Mouse (Mus musculus) liver, adult (tissue): ENCODE data around the gene Pid1.

Experiments
- GATA4 ChIP-seq: IDR thresholded peaks from 2 replicates; pipeline ENCODE4 v1.6.1; 2014; ENCODE audit warnings: mild to moderate bottlenecking, low read length; ENCODE audit not compliant: insufficient replicate concordance

Gene Pid1

DNA sequence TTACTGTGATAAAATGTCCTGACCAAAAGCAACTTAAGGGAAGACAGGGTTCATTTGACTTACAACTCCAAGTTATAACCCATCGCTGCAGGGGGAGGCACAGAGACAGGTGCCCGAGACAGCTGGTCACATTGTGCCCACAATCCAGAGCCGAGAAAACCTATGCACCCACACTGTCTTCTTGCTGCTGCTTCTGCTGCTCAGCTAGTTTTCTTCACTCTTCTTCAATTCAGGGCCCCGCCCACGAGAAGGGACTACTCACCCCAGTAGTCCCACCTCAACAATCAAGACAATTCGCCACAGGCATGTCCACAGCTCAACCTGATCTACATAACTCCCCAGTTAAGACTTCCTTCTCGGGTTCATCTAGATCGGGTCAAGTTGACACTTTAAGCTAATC, at the start of gene Pid1:
Gene Pid1, minus strand, starts transcription at position 214 of the 400 bp plus-strand sequence.
- TF ChIP-seq GATA4, result no peak

DNA sequence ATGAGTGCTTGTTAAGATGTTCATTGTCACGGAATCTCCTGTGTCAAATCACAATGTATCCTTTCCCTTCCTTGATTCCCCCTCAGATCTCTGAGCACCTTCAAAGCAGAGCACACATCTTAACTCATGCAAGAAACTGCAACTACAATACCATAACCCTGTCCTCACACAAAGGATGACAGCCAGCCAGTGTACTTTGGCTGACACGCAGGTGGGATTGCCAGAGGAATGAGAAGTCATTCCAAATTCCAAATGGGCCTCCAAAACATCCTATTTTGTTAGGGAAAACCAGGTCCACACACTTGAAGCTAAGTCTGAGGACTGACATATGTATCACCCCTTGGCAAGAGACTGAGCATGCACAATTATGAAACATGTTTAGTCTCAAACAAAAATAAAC, 45.5 kb upstream of the Pid1 start:
- TF ChIP-seq GATA4, result no peak

GRCm38 (mm10) chr1:84408873-84409272, 44.9 kb upstream of the Pid1 start:
- no peak for TF ChIP-seq GATA4

DNA sequence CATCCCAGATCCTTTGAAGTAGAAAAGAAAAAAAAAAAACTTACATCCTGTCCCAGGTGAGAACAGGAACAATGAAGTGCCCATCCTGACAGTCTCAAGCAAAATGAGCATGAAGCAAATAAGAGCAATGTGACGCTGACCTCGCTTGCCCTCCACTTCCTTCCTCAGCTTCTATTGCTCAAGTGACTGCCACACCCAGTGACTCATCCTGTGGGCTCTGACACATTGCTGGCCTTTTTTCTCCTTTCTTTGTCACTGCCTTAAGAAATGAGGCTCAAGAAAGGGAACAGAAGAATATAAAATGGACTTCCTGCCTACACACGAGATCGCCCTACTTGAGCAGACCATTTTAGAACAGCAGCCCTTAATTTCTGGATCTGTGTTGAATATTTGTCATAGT, 42.9 kb upstream of the Pid1 start:
- TF ChIP-seq GATA4, result no peak

GRCm38 (mm10) chr1:84405551-84406290, 41.7 kb upstream of the Pid1 start:
- TF ChIP-seq GATA4, result no peak

GRCm38 (mm10) chr1:84404880-84405279, 40.9 kb upstream of the Pid1 start:
- no peak; the same call in 1 of the 2 replicates for TF ChIP-seq GATA4

DNA sequence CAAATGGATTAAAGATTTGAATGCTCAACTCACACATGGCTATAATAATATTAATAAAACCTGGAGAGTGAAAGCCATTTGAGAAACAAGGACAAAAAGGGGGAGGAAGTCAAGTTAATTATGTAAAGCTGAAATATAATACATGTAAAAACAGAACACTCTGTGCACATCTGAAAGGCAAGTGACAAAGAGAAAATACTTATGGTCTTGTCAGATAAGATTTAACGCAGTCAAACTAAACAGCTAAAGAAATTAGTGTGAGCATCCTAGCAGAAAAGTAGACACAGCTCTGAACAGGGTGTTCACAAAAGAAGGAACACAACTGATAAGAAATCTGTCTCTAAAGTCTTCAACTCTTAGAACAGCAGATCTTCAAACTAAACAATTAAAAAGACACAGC, 38.2 kb upstream of the Pid1 start:
- TF ChIP-seq GATA4, result no peak

- no peak for TF ChIP-seq GATA4
These were observed 35.7 kb upstream of the Pid1 start for GRCm38 (mm10) chr1:84399671-84400070.

DNA sequence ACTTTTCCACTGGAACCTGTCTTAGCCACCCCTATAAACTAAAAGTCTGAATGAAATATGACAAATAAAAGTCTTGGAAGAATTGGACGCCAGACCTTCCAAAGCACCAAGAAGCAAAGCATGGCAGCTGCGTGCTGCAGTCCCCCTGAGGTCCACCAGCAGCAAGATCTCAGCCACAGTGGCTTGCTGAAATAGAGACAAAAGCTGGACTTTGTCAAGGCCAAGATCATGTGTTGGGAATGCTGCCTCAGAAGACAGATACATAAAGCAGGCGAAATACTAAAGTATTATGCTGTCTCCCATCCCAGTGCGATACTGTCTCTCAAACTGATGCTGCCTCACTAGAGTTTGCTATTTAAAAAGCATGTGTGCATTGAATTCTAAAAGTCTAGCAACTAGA, 35.1 kb upstream of the Pid1 start:
- TF ChIP-seq GATA4, result no peak

- TF ChIP-seq GATA4, result no peak
These were observed 32.8 kb upstream of the Pid1 start for GRCm38 (mm10) chr1:84396787-84397186.

- TF ChIP-seq GATA4, result no peak
These were observed 31.9 kb upstream of the Pid1 start for GRCm38 (mm10) chr1:84395928-84396327.

GRCm38 (mm10) chr1:84390961-84391360, 27.0 kb upstream of the Pid1 start:
- no peak for TF ChIP-seq GATA4

DNA sequence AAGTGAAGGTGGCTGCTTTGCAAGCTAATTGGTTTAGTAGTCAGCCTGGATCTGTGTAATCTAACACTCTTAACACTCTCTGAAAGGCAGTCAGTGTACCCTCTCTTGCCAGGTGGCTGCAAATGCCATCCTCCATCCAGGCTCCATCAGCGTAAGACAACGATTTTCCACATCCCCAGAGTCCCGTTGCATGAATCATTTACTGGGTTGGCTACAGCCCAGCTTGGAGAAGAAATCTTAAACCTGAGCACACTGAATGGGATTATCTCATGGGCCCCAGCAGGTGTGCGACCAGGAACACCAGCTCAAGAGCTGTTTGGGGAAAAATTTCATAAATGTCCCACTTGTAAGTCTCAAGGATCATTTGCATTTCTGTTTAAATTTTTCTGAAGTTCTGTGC, 23.6 kb upstream of the Pid1 start:
- TF ChIP-seq GATA4, result no peak

- no peak for TF ChIP-seq GATA4
These were observed 22.6 kb upstream of the Pid1 start for GRCm38 (mm10) chr1:84386481-84387146.

DNA sequence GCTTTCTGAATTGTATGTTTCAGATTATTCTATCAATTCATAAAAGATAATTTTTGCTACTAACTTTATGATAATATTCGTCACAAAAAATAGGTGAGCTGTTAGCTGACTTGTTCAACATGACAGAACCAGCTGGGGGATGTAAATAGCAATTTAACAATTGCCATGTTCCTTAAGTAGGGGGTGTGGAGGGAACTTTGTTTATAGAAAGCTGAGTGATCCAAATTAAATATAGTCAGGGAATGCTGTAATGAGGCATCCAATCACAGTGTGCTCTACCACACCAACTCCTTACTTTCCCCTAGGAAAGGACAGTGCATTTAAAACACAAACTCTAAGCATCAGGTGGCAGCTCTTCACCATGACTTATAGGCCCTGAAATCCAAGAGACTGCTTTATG, 18.7 kb upstream of the Pid1 start:
- TF ChIP-seq GATA4, result no peak

DNA sequence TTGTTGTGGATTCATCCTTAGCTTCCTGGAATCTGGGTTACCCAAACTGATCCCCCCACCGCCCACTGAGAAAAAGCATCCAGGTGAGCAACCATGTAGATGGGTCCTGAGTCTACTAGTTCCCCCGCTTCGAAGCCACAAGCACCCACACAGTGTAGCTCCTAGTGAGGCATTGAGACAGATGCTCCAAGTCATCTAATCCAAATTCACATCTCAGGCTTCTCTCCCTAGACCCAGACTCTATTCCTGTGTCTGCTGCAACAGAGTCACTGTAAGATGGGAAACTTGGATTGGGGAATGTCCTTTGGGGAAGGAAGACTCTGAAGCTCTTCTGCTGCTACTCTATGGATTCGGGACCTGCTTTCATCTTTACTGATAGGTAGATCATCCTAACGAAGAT, 18.1 kb upstream of the Pid1 start:
- TF ChIP-seq GATA4, result no peak

DNA sequence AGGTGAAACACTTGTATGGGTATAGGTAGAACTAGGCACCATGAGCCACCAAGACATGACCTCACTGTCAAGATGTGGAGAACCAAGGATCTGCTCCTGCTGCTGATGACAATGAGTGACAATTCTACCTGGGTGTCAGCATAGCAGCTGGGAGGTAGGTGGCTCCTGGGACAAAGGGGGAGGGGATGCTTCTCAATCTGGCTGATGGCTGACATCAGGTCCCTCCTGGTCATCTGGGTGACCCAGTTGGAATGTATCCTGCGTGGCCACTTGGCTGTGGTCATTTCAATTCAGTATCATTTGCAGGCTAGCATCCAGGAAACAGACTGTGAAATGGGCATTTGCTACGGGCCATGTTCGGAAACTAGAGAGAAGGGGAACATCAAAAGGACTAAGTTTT, 16.9 kb upstream of the Pid1 start:
- TF ChIP-seq GATA4, result no peak
